25 mouse cellular contexts compared by ENCODE assay signal in genomic region chr13:70167747-70168146, GRCm38 (mm10).
"Had no signal": no experiment of that assay in that cellular context is flagged by ENCODE, and none has a peak within 500 bp of the region (broad histone marks: within the 10 kb centered on the region; RNA-seq: fewer than 3 reads in every experiment).

No protein-coding gene starts in this region.

- H3K9ac ChIP-seq: embryonic facial prominence, embryonic 12.5 days; embryonic facial prominence, embryonic 13.5 days; embryonic facial prominence, embryonic 15.5 days; forebrain, embryonic 12.5 days; forebrain, embryonic 13.5 days; forebrain, embryonic 15.5 days; forebrain, postnatal 0 days had no signal

- H3K27me3 ChIP-seq: embryonic facial prominence, embryonic 12.5 days; embryonic facial prominence, embryonic 15.5 days; forebrain, embryonic 12.5 days; forebrain, embryonic 13.5 days; forebrain, embryonic 15.5 days had no signal

- H3K36me3 ChIP-seq: embryonic facial prominence, embryonic 10.5 days; embryonic facial prominence, embryonic 12.5 days; embryonic facial prominence, embryonic 13.5 days; embryonic facial prominence, embryonic 15.5 days; forebrain, embryonic 10.5 days; forebrain, embryonic 12.5 days; forebrain, embryonic 15.5 days; heart, embryonic 10.5 days had no signal

- DNase-seq: cerebellum, adult 9-10 months; cerebellum, adult 9-11 months; cerebellum, postnatal 10 days; cerebellum, postnatal 14 days; cerebellum, postnatal 25 days; cerebellum, postnatal 36 days; embryo, embryonic 11 days; forebrain, postnatal 0 days; gastrocnemius, adult 2 months; gastrocnemius, postnatal 10 days; gastrocnemius, postnatal 14 days; gastrocnemius, postnatal 25 days; gastrocnemius, postnatal 36 days; heart, adult 18-20 months; heart, adult 2 months had no signal

- H3K4me3 ChIP-seq: embryonic facial prominence, embryonic 10.5 days; embryonic facial prominence, embryonic 12.5 days; embryonic facial prominence, embryonic 13.5 days; embryonic facial prominence, embryonic 15.5 days; erythroblast, embryonic 14.5 days; forebrain, embryonic 10.5 days; forebrain, embryonic 12.5 days; forebrain, embryonic 13.5 days; forebrain, embryonic 15.5 days; gastrocnemius, adult 2 months; heart, adult 2 months; heart, embryonic 10.5 days had no signal

- H3K27ac ChIP-seq: embryonic facial prominence, embryonic 10.5 days; embryonic facial prominence, embryonic 12.5 days; embryonic facial prominence, embryonic 13.5 days; embryonic facial prominence, embryonic 15.5 days; forebrain, embryonic 10.5 days; forebrain, embryonic 12.5 days; forebrain, embryonic 13.5 days; forebrain, embryonic 15.5 days; gastrocnemius, adult 2 months; heart, adult 2 months; heart, embryonic 10.5 days had no signal

- H3K9me3 ChIP-seq: embryonic facial prominence, embryonic 10.5 days; embryonic facial prominence, embryonic 12.5 days; embryonic facial prominence, embryonic 13.5 days; embryonic facial prominence, embryonic 15.5 days; forebrain, embryonic 10.5 days; forebrain, embryonic 12.5 days; forebrain, embryonic 13.5 days; forebrain, embryonic 15.5 days; heart, embryonic 10.5 days had no signal

- H3K4me1 ChIP-seq: embryonic facial prominence, embryonic 10.5 days; embryonic facial prominence, embryonic 12.5 days; embryonic facial prominence, embryonic 13.5 days; embryonic facial prominence, embryonic 15.5 days; forebrain, embryonic 10.5 days; forebrain, embryonic 12.5 days; heart, embryonic 10.5 days had no signal
